ENCODE assay signal across 8 mouse cellular contexts in genomic region chr7:90444206-90444605, GRCm38 (mm10). TPM values are rescaled to one million over a fixed set of nuclear protein-coding genes. Genes with fewer than 3 reads are reported as not detected.
DNase-seq lines count a peak whose midpoint lies in the region; ATAC-seq and TF ChIP-seq lines count a peak whose summit lies in the region.

No protein-coding gene starts in this region.

- no peak for TF ChIP-seq POLR2A in embryonic fibroblast, embryonic 13.5 days (IDR thresholded peaks at IDR 0.05; ENCODE audit: low read depth, low read length)

- WGBS in kidney, embryonic 16.5 days, result 0% methylated on average over 6 of the region's 6 CpGs
- under 1% methylated on average over 6 of the region's 6 CpGs for WGBS in neural tube, embryonic 11.5 days

- TF ChIP-seq CTCF in C2C12 (IDR thresholded peaks at IDR 0.05; ENCODE audit: control insufficient read depth, insufficient read depth, insufficient read length), result no peak
- no peak for TF ChIP-seq CTCF in embryonic fibroblast, embryonic 13.5 days (IDR thresholded peaks at IDR 0.05; ENCODE audit: borderline replicate concordance, insufficient read depth, low read length)

- no peak for ATAC-seq in kidney, embryonic 16.5 days (ENCODE audit: low FRiP score, low TSS enrichment)
- no peak for ATAC-seq in neural tube, embryonic 11.5 days (ENCODE audit: insufficient read depth, low FRiP score, low TSS enrichment)

- H3K27me3 ChIP-seq in C2C12 (ENCODE audit: control insufficient read depth, insufficient read depth, insufficient read length), result no peaks in the 10 kb centered on the region
- no peaks in the 10 kb centered on the region for H3K27me3 ChIP-seq in kidney, embryonic 16.5 days (ENCODE audit: insufficient read depth, low read length)
- H3K27me3 ChIP-seq in neural tube, embryonic 11.5 days (ENCODE audit: control insufficient read depth, insufficient read depth, low read length), result no peaks in the 10 kb centered on the region

- H3K4me3 ChIP-seq in C2C12 (ENCODE audit: insufficient read depth, poor library complexity, severe bottlenecking), result peak overlapping the region; percentile 63
- H3K4me3 ChIP-seq in embryonic fibroblast, embryonic 13.5 days (ENCODE audit: insufficient read depth, low read length), result peak overlapping the region; percentile 99
- H3K4me3 ChIP-seq in kidney, embryonic 16.5 days (ENCODE audit: low read length), result peak overlapping the region; percentile 99
- H3K4me3 ChIP-seq in neural tube, embryonic 11.5 days (ENCODE audit: low read depth, low read length), result peak overlapping the region; percentile 96

- H3K27ac ChIP-seq in embryonic fibroblast, embryonic 13.5 days (ENCODE audit: insufficient read depth, low read length), result no peak overlapping the region
- H3K27ac ChIP-seq in kidney, embryonic 16.5 days (ENCODE audit: low read length), result no peak overlapping the region; the same call in 1 of the 2 replicates
- peak overlapping the region; percentile 98; the same call in 1 of the 2 replicates for H3K27ac ChIP-seq in neural tube, embryonic 11.5 days (ENCODE audit: low read depth, low read length)

- peak overlapping the region; percentile 85 for H3ac ChIP-seq in C2C12 (ENCODE audit: control insufficient read depth, insufficient read length, low read depth)

- H3K9ac ChIP-seq in kidney, embryonic 16.5 days (replicated peaks; ENCODE audit: low read length), result peak overlapping the region; percentile 99
- peak overlapping the region; percentile 99 for H3K9ac ChIP-seq in neural tube, embryonic 11.5 days (ENCODE audit: low read length)

- H3K4me1 ChIP-seq in embryonic fibroblast, embryonic 13.5 days (ENCODE audit: control insufficient read depth, insufficient read depth, low read length), result no peaks in the 10 kb centered on the region; the same call in 1 of the 2 replicates
- H3K4me1 ChIP-seq in kidney, embryonic 16.5 days (ENCODE audit: insufficient read depth, low read length), result peaks cover 5% of the 10 kb centered on the region; the same call in 1 of the 2 replicates
- H3K4me1 ChIP-seq in neural tube, embryonic 11.5 days (ENCODE audit: control insufficient read depth, insufficient read depth, low read length), result peaks cover 6% of the 10 kb centered on the region; the same call in 1 of the 2 replicates

- peaks cover 65% of the 10 kb centered on the region for H3K79me2 ChIP-seq in C2C12 (ENCODE audit: control insufficient read depth, insufficient read depth)

- H3K9me3 ChIP-seq in kidney, embryonic 16.5 days (ENCODE audit: low read length), result no peaks in the 10 kb centered on the region
- H3K9me3 ChIP-seq in neural tube, embryonic 11.5 days (ENCODE audit: control insufficient read depth, low read length), result no peaks in the 10 kb centered on the region

- H3K36me3 ChIP-seq in C2C12 (ENCODE audit: control insufficient read depth, insufficient read depth), result peaks cover 41% of the 10 kb centered on the region
- peaks cover 6% of the 10 kb centered on the region for H3K36me3 ChIP-seq in kidney, embryonic 16.5 days (ENCODE audit: insufficient read depth, low read length)
- H3K36me3 ChIP-seq in neural tube, embryonic 11.5 days (ENCODE audit: control insufficient read depth, insufficient read depth, low read length), result no peaks in the 10 kb centered on the region

- H3K4me2 ChIP-seq in kidney, embryonic 16.5 days (replicated peaks; ENCODE audit: low read depth, low read length), result peak overlapping the region; percentile 93
- peak overlapping the region; percentile 96 for H3K4me2 ChIP-seq in neural tube, embryonic 11.5 days (ENCODE audit: low read depth)

- peaks cover 47% of the 10 kb centered on the region for H3K79me3 ChIP-seq in C2C12 (ENCODE audit: low read depth)

- DNase-seq in cerebellum, adult 9-10 months, result peak; percentile 35
- DNase-seq in cerebellum, adult 9-11 months, result no peak
- no peak for DNase-seq in neural tube, embryonic 11.5 days (ENCODE audit: low spot score)
- no peak for DNase-seq in layer of hippocampus, adult 18-20 months (ENCODE audit: low spot score in 2 of 2)
- DNase-seq in spleen, adult 18-20 months, result no peak

TF ChIP-seq in C2C12, 6 proteins besides CTCF, POLR2A, EP300 and RAD21:
- TF ChIP-seq MYOD1 (IDR thresholded peaks at IDR 0.05; ENCODE audit: control insufficient read depth, insufficient read length, low read depth) (no peak), MYOG (IDR thresholded peaks at IDR 0.05; ENCODE audit: control insufficient read depth, extremely low read depth, insufficient read length) (no peak), MAX (IDR thresholded peaks at IDR 0.05) (no peak), FOSL1 (IDR thresholded peaks at IDR 0.05; ENCODE audit: insufficient read depth, low read length, poor library complexity, severe bottlenecking) (no peak), USF1 (IDR thresholded peaks at IDR 0.05; ENCODE audit: low read depth) (no peak), CEBPB (IDR thresholded peaks at IDR 0.05; ENCODE audit: low read depth) (no peak)

RNA-seq across cellular contexts. Expression of gene Crebzf, which starts 1.7 kb away (rescaled TPM):
- 17.0 TPM for polyA plus RNA-seq in C2C12 (2012; fragmentation: generic; extraction: Trizol)
- polyA plus RNA-seq in embryonic fibroblast, embryonic 13.5 days (2011; ENCODE audit: insufficient read length, low read depth, missing spikeins), result 40.1 and 52.7 TPM in 2 replicates
- 18.1 and 20.7 TPM in 2 replicates for polyA plus RNA-seq in kidney, embryonic 16.5 days (2015; fragmentation: Nextera tagmentation; extraction: Ambion mirVana)
- polyA plus RNA-seq in neural tube, embryonic 11.5 days (2014; fragmentation: Nextera tagmentation; extraction: Ambion mirVana), result 40.8 and 45.1 TPM in 2 replicates
- total RNA-seq in layer of hippocampus, adult 18-20 months (2021), result 10 to 100 TPM; 77.1 to 82.3 TPM

RNA-seq across cellular contexts. Expression of gene Tmem126a, which starts 12.8 kb away (rescaled TPM):
- polyA plus RNA-seq in C2C12 (2012; fragmentation: generic; extraction: Trizol), result 82.0 TPM
- polyA plus RNA-seq in embryonic fibroblast, embryonic 13.5 days (2011; ENCODE audit: insufficient read length, low read depth, missing spikeins), result 79.9 and 89.8 TPM in 2 replicates
- polyA plus RNA-seq in kidney, embryonic 16.5 days (2015; fragmentation: Nextera tagmentation; extraction: Ambion mirVana), result 109 and 114 TPM in 2 replicates
- 111 and 118 TPM in 2 replicates for polyA plus RNA-seq in neural tube, embryonic 11.5 days (2014; fragmentation: Nextera tagmentation; extraction: Ambion mirVana)
- 10 to 100 TPM; 39.6 to 41.0 TPM for total RNA-seq in layer of hippocampus, adult 18-20 months (2021)

RNA-seq across cellular contexts. Expression of gene Ccdc89, which starts 17.8 kb away (rescaled TPM):
- 0.25 TPM for polyA plus RNA-seq in C2C12 (2012; fragmentation: generic; extraction: Trizol)
- 0.38 and 0.83 TPM in 2 replicates for polyA plus RNA-seq in embryonic fibroblast, embryonic 13.5 days (2011; ENCODE audit: insufficient read length, low read depth, missing spikeins)
- 1.2 and 1.3 TPM in 2 replicates for polyA plus RNA-seq in kidney, embryonic 16.5 days (2015; fragmentation: Nextera tagmentation; extraction: Ambion mirVana)
- 2.4 and 3.0 TPM in 2 replicates for polyA plus RNA-seq in neural tube, embryonic 11.5 days (2014; fragmentation: Nextera tagmentation; extraction: Ambion mirVana)
- total RNA-seq in layer of hippocampus, adult 18-20 months (2021), result under 1 TPM; 0.86 to 0.97 TPM

RNA-seq across cellular contexts. Expression of gene Tmem126b, which starts 31.6 kb away (rescaled TPM):
- polyA plus RNA-seq in C2C12 (2012; fragmentation: generic; extraction: Trizol), result 6.1 TPM
- 16.8 and 19.1 TPM in 2 replicates for polyA plus RNA-seq in embryonic fibroblast, embryonic 13.5 days (2011; ENCODE audit: insufficient read length, low read depth, missing spikeins)
- 42.3 and 44.3 TPM in 2 replicates for polyA plus RNA-seq in kidney, embryonic 16.5 days (2015; fragmentation: Nextera tagmentation; extraction: Ambion mirVana)
- 41.8 and 43.3 TPM in 2 replicates for polyA plus RNA-seq in neural tube, embryonic 11.5 days (2014; fragmentation: Nextera tagmentation; extraction: Ambion mirVana)
- 10 to 100 TPM; 29.0 to 31.3 TPM for total RNA-seq in layer of hippocampus, adult 18-20 months (2021)

RNA-seq across cellular contexts. Expression of gene Dlg2, which starts 32.3 kb away (rescaled TPM):
- 0.01 TPM for polyA plus RNA-seq in C2C12 (2012; fragmentation: generic; extraction: Trizol)
- 3.3 and 5.2 TPM in 2 replicates for polyA plus RNA-seq in embryonic fibroblast, embryonic 13.5 days (2011; ENCODE audit: insufficient read length, low read depth, missing spikeins)
- 0.98 and 1.0 TPM in 2 replicates for polyA plus RNA-seq in kidney, embryonic 16.5 days (2015; fragmentation: Nextera tagmentation; extraction: Ambion mirVana)
- 5.1 and 6.2 TPM in 2 replicates for polyA plus RNA-seq in neural tube, embryonic 11.5 days (2014; fragmentation: Nextera tagmentation; extraction: Ambion mirVana)
- 100 to 1,000 TPM; 224 to 230 TPM for total RNA-seq in layer of hippocampus, adult 18-20 months (2021)
